In genomic region chr6:122606661-122607060, GRCm38 (mm10) we compare ENCODE assay signal across 39 mouse cellular contexts. TPM values are rescaled to one million over a fixed set of nuclear protein-coding genes. Genes with fewer than 3 reads are reported as not detected.
"Had no signal": no experiment of that assay in that cellular context is flagged by ENCODE, and none has a peak within 500 bp of the region (broad histone marks: within the 10 kb centered on the region; RNA-seq: fewer than 3 reads in every experiment).

No protein-coding gene starts in this region.

- H3K4me3 ChIP-seq: heart, embryonic 10.5 days; heart, embryonic 12.5 days; hindbrain, embryonic 10.5 days; hindbrain, embryonic 12.5 days; intestine, embryonic 15.5 days; layer of hippocampus, adult 2 months; left cerebral cortex, adult 2 months; limb, embryonic 10.5 days; limb, embryonic 12.5 days; liver, embryonic 13.5 days had no signal

- H3K9me3 ChIP-seq: heart, embryonic 10.5 days; heart, embryonic 12.5 days; hindbrain, embryonic 10.5 days; hindbrain, embryonic 12.5 days; intestine, embryonic 15.5 days; limb, embryonic 10.5 days; limb, embryonic 12.5 days; liver, embryonic 13.5 days had no signal

- H3K4me1 ChIP-seq: hindbrain, embryonic 12.5 days; intestine, embryonic 15.5 days; limb, embryonic 10.5 days; limb, embryonic 12.5 days had no signal

- H3K36me3 ChIP-seq: heart, embryonic 10.5 days; heart, embryonic 12.5 days; hindbrain, embryonic 10.5 days; hindbrain, embryonic 12.5 days; intestine, embryonic 15.5 days; limb, embryonic 10.5 days; limb, embryonic 12.5 days; liver, embryonic 13.5 days had no signal

- H3K9ac ChIP-seq: heart, embryonic 12.5 days; hindbrain, embryonic 12.5 days; hindbrain, embryonic 14.5 days; intestine, embryonic 15.5 days; limb, embryonic 12.5 days; liver, embryonic 13.5 days had no signal

- H3K27me3 ChIP-seq: heart, embryonic 12.5 days; hindbrain, embryonic 12.5 days; intestine, embryonic 15.5 days; limb, embryonic 12.5 days; liver, embryonic 13.5 days had no signal

- DNase-seq: gastrocnemius, postnatal 10 days; gastrocnemius, postnatal 25 days; heart, adult 18-20 months; heart, postnatal 10 days; heart, postnatal 4 days; kidney, adult 18-20 months; kidney, adult 8-10 months; kidney, postnatal 10 days; kidney, postnatal 25 days; kidney, postnatal 4 days; liver; liver, embryonic 13.5 days had no signal

- H3K27ac ChIP-seq: heart, embryonic 10.5 days; hindbrain, embryonic 10.5 days; hindbrain, embryonic 12.5 days; hindbrain, embryonic 14.5 days; intestine, embryonic 15.5 days; layer of hippocampus, adult 2 months; left cerebral cortex, adult 2 months; limb, embryonic 10.5 days; limb, embryonic 12.5 days; liver, embryonic 13.5 days had no signal

RNA-seq across cellular contexts. Expression of gene Gdf3, which starts 3.2 kb away (rescaled TPM):
- total RNA-seq: gastrocnemius, adult 18-20 months; gastrocnemius, postnatal 10 days; gastrocnemius, postnatal 25 days; gastrocnemius, postnatal 4 days; heart, adult 18-20 months; heart, adult 8-10 months; heart, postnatal 10 days; heart, postnatal 25 days; heart, postnatal 4 days; layer of hippocampus, adult 2 months; layer of hippocampus, postnatal 10 days; layer of hippocampus, postnatal 25 days; left cerebral cortex, adult 2 months; left cerebral cortex, postnatal 14 days; left cerebral cortex, postnatal 36 days had no signal
- polyA plus RNA-seq: hindbrain, embryonic 10.5 days; hindbrain, embryonic 14.5 days; inflammation-experienced regulatory T-cells, adult 6 months; kidney, embryonic 14.5 days; kidney, embryonic 16.5 days; limb, embryonic 10.5 days; limb, embryonic 12.5 days had no signal

RNA-seq across cellular contexts. Expression of gene Dppa3, which starts 19.5 kb away (rescaled TPM):
- total RNA-seq: gastrocnemius, adult 18-20 months; gastrocnemius, postnatal 10 days; gastrocnemius, postnatal 25 days; gastrocnemius, postnatal 4 days; granulocyte monocyte progenitor cell, adult 5-6 weeks; heart, adult 18-20 months; heart, adult 8-10 months; heart, postnatal 10 days; heart, postnatal 25 days; heart, postnatal 4 days; layer of hippocampus, adult 2 months; layer of hippocampus, postnatal 10 days; layer of hippocampus, postnatal 25 days; left cerebral cortex, adult 2 months; left cerebral cortex, postnatal 14 days; left cerebral cortex, postnatal 36 days had no signal
- polyA plus RNA-seq: heart, embryonic 10.5 days; heart, embryonic 12.5 days; heart, embryonic 16.5 days; hindbrain, embryonic 10.5 days; hindbrain, embryonic 12.5 days; hindbrain, embryonic 14.5 days; hindbrain, embryonic 16.5 days; inflammation-experienced regulatory T-cells, adult 6 months; intestine, embryonic 15.5 days; intestine, postnatal 0 days; kidney, embryonic 14.5 days; kidney, embryonic 16.5 days; limb, embryonic 10.5 days; limb, embryonic 12.5 days; liver, embryonic 11.5 days; liver, embryonic 13.5 days had no signal

RNA-seq across cellular contexts. Expression of gene Aicda, which starts 53.1 kb away (rescaled TPM):
- total RNA-seq: gastrocnemius, adult 18-20 months; gastrocnemius, postnatal 10 days; gastrocnemius, postnatal 25 days; gastrocnemius, postnatal 4 days; granulocyte monocyte progenitor cell, adult 5-6 weeks; heart, adult 18-20 months; heart, adult 8-10 months; heart, postnatal 10 days; heart, postnatal 25 days; heart, postnatal 4 days; layer of hippocampus, adult 2 months; layer of hippocampus, postnatal 10 days; layer of hippocampus, postnatal 25 days; left cerebral cortex, adult 2 months; left cerebral cortex, postnatal 14 days; left cerebral cortex, postnatal 36 days had no signal
- polyA plus RNA-seq: heart, embryonic 10.5 days; heart, embryonic 12.5 days; heart, embryonic 14.5 days; heart, embryonic 16.5 days; hindbrain, embryonic 10.5 days; intestine, embryonic 15.5 days; intestine, postnatal 0 days; kidney, embryonic 14.5 days; kidney, embryonic 16.5 days; limb, embryonic 10.5 days; liver, embryonic 13.5 days had no signal
